Mouse (Mus musculus): ENCODE data around the gene Fam189b. TPM values are rescaled to one million over a fixed set of nuclear protein-coding genes. Genes with fewer than 3 reads are reported as not detected.

Gene Fam189b
- total RNA-seq, 2 experiments from 2014 or later = 51.4 to 56.2 TPM

- no peak for DNase-seq
- intact Hi-C loops (cut with DNase I) = no loop called here
Measured at GRCm38 (mm10) chr3:89165268-89165870, 17.6 kb upstream of the Fam189b start.

- no peak for DNase-seq
- intact Hi-C loops (cut with DNase I) = no loop called here
Measured at GRCm38 (mm10) chr3:89166945-89167344, 16.0 kb upstream of the Fam189b start.

- intact Hi-C loops (cut with DNase I) = loop anchor here (10.0 kb wide), 1 partner anchor 240 kb away; no protein-coding TSS in a partner anchor
- DNase-seq = no peak
Measured at GRCm38 (mm10) chr3:89174844-89175243, 8.1 kb upstream of the Fam189b start.

GRCm38 (mm10) chr3:89175544-89175943 lies 7.4 kb upstream of the Fam189b start:
- intact Hi-C loops (cut with DNase I) = loop anchor here (10.0 kb wide), 1 partner anchor 241 kb away; no protein-coding TSS in a partner anchor
- DNase-seq = no peak

- intact Hi-C loops (cut with DNase I) = loop anchor here (10.0 kb wide), 1 partner anchor 242 kb away; no protein-coding TSS in a partner anchor
- no peak for DNase-seq
Measured at GRCm38 (mm10) chr3:89176421-89176820, 6.5 kb upstream of the Fam189b start.

GRCm38 (mm10) chr3:89177242-89178106 lies 5.5 kb upstream of the Fam189b start, which contains the start of gene Scamp3:
Gene Scamp3 (plus strand): TSS chr3:89177473.
- DNase-seq = peak; percentile 86
- intact Hi-C loops (cut with DNase I) = loop anchor here (10.0 kb wide), 1 partner anchor 243 kb away; no protein-coding TSS in a partner anchor

- intact Hi-C loops (cut with DNase I) = loop anchor here (10.0 kb wide), 1 partner anchor 243 kb away; no protein-coding TSS in a partner anchor
- DNase-seq = no peak
Measured at GRCm38 (mm10) chr3:89178107-89178385, 4.9 kb upstream of the Fam189b start.

GRCm38 (mm10) chr3:89179056-89179455 lies 3.9 kb upstream of the Fam189b start:
- intact Hi-C loops (cut with DNase I) = loop anchor here (10.0 kb wide), 1 partner anchor 244 kb away; no protein-coding TSS in a partner anchor
- DNase-seq = no peak

GRCm38 (mm10) chr3:89181749-89182500 lies 1.0 kb upstream of the Fam189b start:
- intact Hi-C loops (cut with DNase I) = no loop called here
- DNase-seq = no peak

GRCm38 (mm10) chr3:89182531-89183057 lies 349 bp upstream of the Fam189b start:
- intact Hi-C loops (cut with DNase I) = no loop called here
- no peak for DNase-seq

GRCm38 (mm10) chr3:89183959-89184315 lies 994 bp downstream of the Fam189b start:
- intact Hi-C loops (cut with DNase I) = no loop called here
- DNase-seq = peak; percentile 53

- intact Hi-C loops (cut with DNase I) = no loop called here
Measured at GRCm38 (mm10) chr3:89187197-89187596, 4.3 kb downstream of the Fam189b start.

GRCm38 (mm10) chr3:89187690-89188477 lies 4.9 kb downstream of the Fam189b start:
- intact Hi-C loops (cut with DNase I) = no loop called here
- no peak for DNase-seq

More at GRCm38 (mm10) chr3:89187197-89187596, 4.3 kb downstream of the Fam189b start:
- DNase-seq = no peak

- DNase-seq = no peak
Measured at GRCm38 (mm10) chr3:89188478-89188875, 5.5 kb downstream of the Fam189b start.

GRCm38 (mm10) chr3:89190436-89190835 lies 7.5 kb downstream of the Fam189b start:
- intact Hi-C loops (cut with DNase I) = no loop called here
- DNase-seq = no peak

More at GRCm38 (mm10) chr3:89188478-89188875, 5.5 kb downstream of the Fam189b start:
- intact Hi-C loops (cut with DNase I) = no loop called here

GRCm38 (mm10) chr3:89193351-89193750 lies 10.4 kb downstream of the Fam189b start:
- no peak for DNase-seq
- intact Hi-C loops (cut with DNase I) = no loop called here

- no peak for DNase-seq
- intact Hi-C loops (cut with DNase I) = no loop called here
Measured at GRCm38 (mm10) chr3:89193853-89194252, 10.9 kb downstream of the Fam189b start.

GRCm38 (mm10) chr3:89195979-89196877 lies 13.3 kb downstream of the Fam189b start:
- DNase-seq = peak; percentile 94
- intact Hi-C loops (cut with DNase I) = no loop called here

GRCm38 (mm10) chr3:89199839-89200238 lies 16.9 kb downstream of the Fam189b start:
- intact Hi-C loops (cut with DNase I) = no loop called here
- no peak for DNase-seq
